Mouse (Mus musculus): ENCODE data around the gene N4bp3.

DNA sequence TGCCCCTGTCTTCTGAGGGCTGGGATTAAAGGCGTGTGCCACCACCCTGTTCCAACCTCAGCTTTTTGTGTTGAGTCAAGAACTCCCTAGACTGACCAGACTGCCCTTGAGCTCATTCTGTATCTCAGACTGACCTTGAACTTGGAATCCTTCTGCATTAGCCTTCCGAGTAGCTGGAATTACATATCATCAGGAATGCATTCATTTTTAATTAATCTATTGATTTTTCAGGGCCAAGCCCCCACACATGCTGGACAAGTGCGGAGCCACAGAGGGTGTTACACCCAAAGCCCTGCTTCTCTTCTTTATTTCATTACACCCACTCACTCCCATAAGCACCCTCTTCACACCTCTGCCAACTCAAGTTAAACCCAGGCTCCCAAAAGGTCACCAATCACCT lies 16.9 kb downstream of the N4bp3 start:
- TF ChIP-seq EP300 (IDR thresholded peaks at IDR 0.05) (no peak), CTCF (IDR thresholded peaks at IDR 0.05) (no peak)

Data from lung, postnatal 0 days (tissue).